Mouse (Mus musculus): ENCODE results near the gene Gucy1b2. TPM values are rescaled to one million over a fixed set of nuclear protein-coding genes. Genes with fewer than 3 reads are reported as not detected.

Gene Gucy1b2
- polyA plus RNA-seq, 2 experiments: 0.10 to 0.15 TPM

DNA sequence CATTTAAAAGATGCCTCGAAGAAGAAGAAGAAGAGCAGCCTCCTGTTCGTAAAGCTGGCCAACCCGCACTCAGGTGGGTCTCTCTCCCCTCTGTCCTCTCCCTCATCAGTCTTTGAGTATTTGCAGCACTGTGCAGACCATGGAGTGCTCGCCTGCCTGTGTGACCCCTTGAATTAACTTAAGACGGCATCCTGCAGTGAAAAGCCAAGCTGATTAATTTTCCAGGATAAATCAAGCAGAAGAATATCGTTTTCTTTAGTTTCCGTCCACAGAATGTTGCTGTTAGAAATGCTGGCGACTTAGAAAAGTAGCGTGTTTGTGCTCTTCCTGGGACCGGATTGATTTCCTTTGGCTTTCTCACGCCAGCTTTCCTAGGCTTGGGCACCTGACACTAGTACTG lies 109.5 kb downstream of the Gucy1b2 start:
- Histone ChIP-seq H3K9me3 (ENCODE audit: control insufficient read depth, low read length) (no peaks in the 10 kb centered on the region), H3K4me2 (replicated peaks; ENCODE audit: low read depth, low read length, severe bottlenecking) (no peak overlapping the region), H3K27me3 (ENCODE audit: control insufficient read depth, insufficient read depth, low read length) (no peaks in the 10 kb centered on the region), H3K9ac (ENCODE audit: low read depth, low read length, severe bottlenecking) (no peak overlapping the region), H3K27ac (replicated peaks; ENCODE audit: low read depth, low read length) (no peak overlapping the region), H3K4me3 (replicated peaks; ENCODE audit: low read length) (no peak overlapping the region), H3K36me3 (ENCODE audit: control insufficient read depth, insufficient read depth, low read length) (peaks cover 8% of the 10 kb centered on the region), H3K4me1 (ENCODE audit: control insufficient read depth, insufficient read depth, low read length) (peaks cover 4% of the 10 kb centered on the region)
- no peak for TF ChIP-seq POLR2A (IDR thresholded peaks at IDR 0.05; ENCODE audit: borderline replicate concordance, extremely low read depth, insufficient read depth, insufficient read length)
- 75% methylated on average over 11 of the region's 11 CpGs for WGBS
- ATAC-seq (ENCODE audit: low FRiP score, low read depth) (no peak), DNase-seq (ENCODE audit: low spot score) (no peak)

Other genes starting within 250 kb of the Gucy1b2 start
- gene Rnaseh2b, start 163.7 kb downstream of the Gucy1b2 start, polyA plus RNA-seq (2012; rRNA removed): 17.4 and 29.6 TPM in 2 replicates
- gene Rnaseh2b, start 163.7 kb downstream of the Gucy1b2 start, polyA plus RNA-seq (2014; fragmentation: Nextera tagmentation; extraction: Ambion mirVana): 58.8 and 64.3 TPM in 2 replicates
- gene Dleu7, start 163.2 kb downstream of the Gucy1b2 start, polyA plus RNA-seq (2012; rRNA removed): 1.5 and 2.7 TPM in 2 replicates
- gene Dleu7, start 163.2 kb downstream of the Gucy1b2 start, polyA plus RNA-seq (2014; fragmentation: Nextera tagmentation; extraction: Ambion mirVana): 1.6 and 2.4 TPM in 2 replicates
- gene Fam124a, start 99.4 kb upstream of the Gucy1b2 start, polyA plus RNA-seq (2012; rRNA removed): 3.5 TPM in 2 replicates
- 1.9 and 2.7 TPM in 2 replicates for gene Fam124a, start 99.4 kb upstream of the Gucy1b2 start, polyA plus RNA-seq (2014; fragmentation: Nextera tagmentation; extraction: Ambion mirVana)
- gene Gm4131, start 110.6 kb upstream of the Gucy1b2 start, polyA plus RNA-seq (2012; rRNA removed): not detected in 2 replicates
- not detected in 2 replicates for gene Gm4131, start 110.6 kb upstream of the Gucy1b2 start, polyA plus RNA-seq (2014; fragmentation: Nextera tagmentation; extraction: Ambion mirVana)
- gene Serpine3, start 207.4 kb upstream of the Gucy1b2 start, polyA plus RNA-seq (2012; rRNA removed): not detected in 2 replicates
- not detected in 2 replicates for gene Serpine3, start 207.4 kb upstream of the Gucy1b2 start, polyA plus RNA-seq (2014; fragmentation: Nextera tagmentation; extraction: Ambion mirVana)

Data from limb, embryonic 14.5 days (tissue).